Mouse (Mus musculus): ENCODE data around the gene Foxp1. TPM values are rescaled to one million over a fixed set of nuclear protein-coding genes. Genes with fewer than 3 reads are reported as not detected.

The Foxp1 gene
- polyA plus RNA-seq, 2 experiments: 101 to 166 TPM

- TF ChIP-seq POLR2A (IDR thresholded peaks at IDR 0.05; ENCODE audit: borderline replicate concordance, extremely low read depth, insufficient read depth, insufficient read length): no peak
These were observed 182.4 kb downstream of the Foxp1 start for GRCm38 (mm10) chr6:99339986-99340721.

GRCm38 (mm10) chr6:99339343-99339620 is 183.2 kb downstream of the Foxp1 start:
- no peak overlapping the region for H3K27ac ChIP-seq (replicated peaks; ENCODE audit: low read depth, low read length)
- DNase-seq (ENCODE audit: low spot score) (no peak), ATAC-seq (ENCODE audit: low FRiP score, low read depth) (no peak)
- H3K4me3 ChIP-seq (replicated peaks; ENCODE audit: low read length): no peak overlapping the region
- H3K4me1 ChIP-seq (ENCODE audit: control insufficient read depth, insufficient read depth, low read length): peaks cover 17% of the 10 kb centered on the region
- TF ChIP-seq POLR2A (IDR thresholded peaks at IDR 0.05; ENCODE audit: borderline replicate concordance, extremely low read depth, insufficient read depth, insufficient read length): no peak
- H3K9me3 ChIP-seq (ENCODE audit: control insufficient read depth, low read length): no peaks in the 10 kb centered on the region
- 37% methylated on average over 5 of the region's 5 CpGs for WGBS
- H3K9ac ChIP-seq (ENCODE audit: low read depth, low read length, severe bottlenecking): no peak overlapping the region
- no peak overlapping the region for H3K4me2 ChIP-seq (replicated peaks; ENCODE audit: low read depth, low read length, severe bottlenecking)
- no peaks in the 10 kb centered on the region for H3K27me3 ChIP-seq (ENCODE audit: control insufficient read depth, insufficient read depth, low read length)
- H3K36me3 ChIP-seq (ENCODE audit: control insufficient read depth, insufficient read depth, low read length): no peaks in the 10 kb centered on the region

More at GRCm38 (mm10) chr6:99339986-99340721, 182.4 kb downstream of the Foxp1 start:
- ATAC-seq (ENCODE audit: low FRiP score, low read depth): no peak
- DNase-seq (ENCODE audit: low spot score): no peak
- Histone ChIP-seq H3K9me3 (ENCODE audit: control insufficient read depth, low read length) (no peaks in the 10 kb centered on the region), H3K4me1 (ENCODE audit: control insufficient read depth, insufficient read depth, low read length) (peaks cover 17% of the 10 kb centered on the region), H3K4me3 (replicated peaks; ENCODE audit: low read length) (no peak overlapping the region), H3K36me3 (ENCODE audit: control insufficient read depth, insufficient read depth, low read length) (no peaks in the 10 kb centered on the region), H3K27me3 (ENCODE audit: control insufficient read depth, insufficient read depth, low read length) (no peaks in the 10 kb centered on the region), H3K27ac (replicated peaks; ENCODE audit: low read depth, low read length) (no peak overlapping the region), H3K9ac (ENCODE audit: low read depth, low read length, severe bottlenecking) (no peak overlapping the region), H3K4me2 (replicated peaks; ENCODE audit: low read depth, low read length, severe bottlenecking) (no peak overlapping the region)
- 68% methylated on average over 10 of the region's 10 CpGs for WGBS

- Histone ChIP-seq H3K4me1 (ENCODE audit: control insufficient read depth, insufficient read depth, low read length) (peaks cover 17% of the 10 kb centered on the region), H3K9me3 (ENCODE audit: control insufficient read depth, low read length) (no peaks in the 10 kb centered on the region), H3K4me2 (replicated peaks; ENCODE audit: low read depth, low read length, severe bottlenecking) (no peak overlapping the region), H3K27ac (replicated peaks; ENCODE audit: low read depth, low read length) (no peak overlapping the region), H3K9ac (ENCODE audit: low read depth, low read length, severe bottlenecking) (no peak overlapping the region), H3K27me3 (ENCODE audit: control insufficient read depth, insufficient read depth, low read length) (no peaks in the 10 kb centered on the region), H3K36me3 (ENCODE audit: control insufficient read depth, insufficient read depth, low read length) (no peaks in the 10 kb centered on the region), H3K4me3 (replicated peaks; ENCODE audit: low read length) (no peak overlapping the region)
- no peak for ATAC-seq (ENCODE audit: low FRiP score, low read depth)
- no peak for DNase-seq (ENCODE audit: low spot score)
- no peak for TF ChIP-seq POLR2A (IDR thresholded peaks at IDR 0.05; ENCODE audit: borderline replicate concordance, extremely low read depth, insufficient read depth, insufficient read length)
- WGBS: 50% methylated on average over 9 of the region's 9 CpGs
These were observed 183.8 kb downstream of the Foxp1 start for GRCm38 (mm10) chr6:99338593-99339342.

- 45% methylated on average over 3 of the region's 3 CpGs for WGBS
- Histone ChIP-seq H3K27me3 (ENCODE audit: control insufficient read depth, insufficient read depth, low read length) (no peaks in the 10 kb centered on the region), H3K36me3 (ENCODE audit: control insufficient read depth, insufficient read depth, low read length) (no peaks in the 10 kb centered on the region), H3K4me1 (ENCODE audit: control insufficient read depth, insufficient read depth, low read length) (peaks cover 17% of the 10 kb centered on the region), H3K9me3 (ENCODE audit: control insufficient read depth, low read length) (no peaks in the 10 kb centered on the region), H3K4me2 (replicated peaks; ENCODE audit: low read depth, low read length, severe bottlenecking) (no peak overlapping the region), H3K4me3 (replicated peaks; ENCODE audit: low read length) (no peak overlapping the region), H3K27ac (replicated peaks; ENCODE audit: low read depth, low read length) (no peak overlapping the region), H3K9ac (ENCODE audit: low read depth, low read length, severe bottlenecking) (no peak overlapping the region)
- DNase-seq (ENCODE audit: low spot score) (no peak), ATAC-seq (ENCODE audit: low FRiP score, low read depth) (no peak)
- no peak for TF ChIP-seq POLR2A (IDR thresholded peaks at IDR 0.05; ENCODE audit: borderline replicate concordance, extremely low read depth, insufficient read depth, insufficient read length)
These were observed 184.3 kb downstream of the Foxp1 start for GRCm38 (mm10) chr6:99338174-99338573.

GRCm38 (mm10) chr6:99337575-99337974 is 184.9 kb downstream of the Foxp1 start:
- no peak overlapping the region for H3K4me2 ChIP-seq (replicated peaks; ENCODE audit: low read depth, low read length, severe bottlenecking)
- TF ChIP-seq POLR2A (IDR thresholded peaks at IDR 0.05; ENCODE audit: borderline replicate concordance, extremely low read depth, insufficient read depth, insufficient read length): no peak
- no peak overlapping the region for H3K9ac ChIP-seq (ENCODE audit: low read depth, low read length, severe bottlenecking)
- 29% methylated on average over 6 of the region's 6 CpGs for WGBS
- H3K27me3 ChIP-seq (ENCODE audit: control insufficient read depth, insufficient read depth, low read length): no peaks in the 10 kb centered on the region
- DNase-seq (ENCODE audit: low spot score) (peak; percentile 9), ATAC-seq (ENCODE audit: low FRiP score, low read depth) (no peak)
- no peak overlapping the region for H3K4me3 ChIP-seq (replicated peaks; ENCODE audit: low read length)
- H3K9me3 ChIP-seq (ENCODE audit: control insufficient read depth, low read length): no peaks in the 10 kb centered on the region
- H3K27ac ChIP-seq (replicated peaks; ENCODE audit: low read depth, low read length): no peak overlapping the region
- H3K36me3 ChIP-seq (ENCODE audit: control insufficient read depth, insufficient read depth, low read length): no peaks in the 10 kb centered on the region
- peaks cover 17% of the 10 kb centered on the region for H3K4me1 ChIP-seq (ENCODE audit: control insufficient read depth, insufficient read depth, low read length)
